Mouse (Mus musculus) skeletal muscle tissue, postnatal 0 days (tissue): ENCODE results near the gene Rhox3e. TPM values are rescaled to one million over a fixed set of nuclear protein-coding genes. Genes with fewer than 3 reads are reported as not detected.

Experiments used
- polyA plus RNA-seq: library from polyadenylated mRNA; unstranded; fragments of >200 nt; fragmentation: Nextera tagmentation; extraction: Ambion mirVana; gene quantifications from 2 replicates; pipeline ENCODE4 v1.2.1, GENCODE M21; 2015

Rhox3e gene
- polyA plus RNA-seq, result 0.35 and 0.41 TPM in 2 replicates

GRCm38 (mm10) chrX:37541719-37542118 lies at the start of gene Rhox3e:
Gene Rhox3e (plus strand): TSS chrX:37542019.

GRCm38 (mm10) chrX:37514059-37514458 lies 27.8 kb upstream of the Rhox3e start, which contains the start of gene Rhox4d:
Gene Rhox4d (plus strand): TSS chrX:37514359.

GRCm38 (mm10) chrX:37530152-37530551 lies 11.7 kb upstream of the Rhox3e start, which contains the start of gene Rhox2e:
Gene Rhox2e (plus strand): TSS chrX:37530452.

GRCm38 (mm10) chrX:37557112-37557511 lies 15.3 kb downstream of the Rhox3e start, which contains the start of gene Rhox4e:
Gene Rhox4e (plus strand): TSS chrX:37557412.

GRCm38 (mm10) chrX:37571105-37571504 lies 29.3 kb downstream of the Rhox3e start, which contains the start of gene Rhox2f:
Gene Rhox2f (plus strand): TSS chrX:37571405.

GRCm38 (mm10) chrX:37580692-37581091 lies 38.9 kb downstream of the Rhox3e start, which contains the start of gene Rhox3f:
Gene Rhox3f (plus strand): TSS chrX:37580992.

Other genes with a start within 250 kb of the Rhox3e start
- gene Rhox3a2, start 162.0 kb upstream of the Rhox3e start, polyA plus RNA-seq, result 0.68 TPM in 1 of 2 replicates, not detected in the other
- not detected in 2 replicates for gene Rhox4a2, start 151.2 kb upstream of the Rhox3e start, polyA plus RNA-seq
- not detected in 2 replicates for gene Rhox2b, start 130.0 kb upstream of the Rhox3e start, polyA plus RNA-seq
- not detected in 2 replicates for gene Rhox4b, start 109.5 kb upstream of the Rhox3e start, polyA plus RNA-seq
- 0.21 TPM in 1 of 2 replicates, not detected in the other for gene Rhox2c, start 88.3 kb upstream of the Rhox3e start, polyA plus RNA-seq
- 0.63 and 1.1 TPM in 2 replicates for gene Rhox3c, start 83.4 kb upstream of the Rhox3e start, polyA plus RNA-seq
- gene Rhox4c, start 61.7 kb upstream of the Rhox3e start, polyA plus RNA-seq, result not detected in 2 replicates
- not detected in 2 replicates for gene Rhox2d, start 48.6 kb upstream of the Rhox3e start, polyA plus RNA-seq
- gene Rhox4d, start 27.7 kb upstream of the Rhox3e start, polyA plus RNA-seq, result not detected in 2 replicates
- gene Rhox2e, start 11.6 kb upstream of the Rhox3e start, polyA plus RNA-seq, result not detected in 2 replicates
- not detected in 2 replicates for gene Rhox4e, start 15.4 kb downstream of the Rhox3e start, polyA plus RNA-seq
- not detected in 2 replicates for gene Rhox2f, start 29.4 kb downstream of the Rhox3e start, polyA plus RNA-seq
- gene Rhox3f, start 39.0 kb downstream of the Rhox3e start, polyA plus RNA-seq, result 0.18 and 0.67 TPM in 2 replicates
- not detected in 2 replicates for gene Rhox4f, start 65.7 kb downstream of the Rhox3e start, polyA plus RNA-seq
- gene Rhox3g, start 86.6 kb downstream of the Rhox3e start, polyA plus RNA-seq, result not detected in 2 replicates
- not detected in 2 replicates for gene Rhox2g, start 101.5 kb downstream of the Rhox3e start, polyA plus RNA-seq
- gene Rhox4g, start 109.3 kb downstream of the Rhox3e start, polyA plus RNA-seq, result not detected in 2 replicates
- 0.16 TPM in 1 of 2 replicates, not detected in the other for gene Rhox3h, start 126.7 kb downstream of the Rhox3e start, polyA plus RNA-seq
- not detected in 2 replicates for gene Rhox2h, start 131.3 kb downstream of the Rhox3e start, polyA plus RNA-seq